Comparison of ENCODE assay signal across 8 mouse cellular contexts in the genomic region with DNA sequence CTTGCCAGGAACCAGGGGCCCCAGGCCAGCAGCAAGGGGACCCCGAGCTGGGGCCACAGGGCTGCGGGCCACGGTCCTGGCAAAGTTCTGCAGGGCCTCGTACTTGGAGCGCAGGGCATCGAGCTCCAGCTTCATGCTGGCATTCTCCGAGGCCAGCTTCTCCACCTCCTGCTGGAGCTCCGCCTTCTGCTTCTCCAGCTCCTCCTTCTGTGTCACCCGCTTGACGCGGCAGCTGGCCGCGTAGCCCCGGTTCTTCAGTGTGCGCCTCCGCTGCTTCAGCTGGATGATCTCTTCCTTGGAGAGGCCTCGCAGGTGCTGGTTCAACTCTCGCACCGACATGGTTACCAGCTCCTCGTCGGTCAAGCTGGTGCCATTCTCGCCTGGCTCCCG. TPM values are rescaled to one million over a fixed set of nuclear protein-coding genes. Genes with fewer than 3 reads are reported as not detected.
DNase-seq lines count a peak whose midpoint lies in the region; ATAC-seq lines count a peak whose summit lies in the region.

No protein-coding gene starts in this region.

- ATAC-seq in heart, embryonic 16.5 days (replicated peaks; ENCODE audit: extremely low read depth, insufficient read depth, low FRiP score) = no peak
- ATAC-seq in limb, embryonic 15.5 days (ENCODE audit: insufficient number of reproducible peaks, low FRiP score, low TSS enrichment, low read depth) = no peak
- no peak for ATAC-seq in neural tube, embryonic 15.5 days (ENCODE audit: low FRiP score)

- no peak overlapping the region; the same call in 1 of the 2 replicates for H3K4me3 ChIP-seq in heart, embryonic 16.5 days (ENCODE audit: low read length)
- no peak overlapping the region for H3K4me3 ChIP-seq in limb, embryonic 15.5 days
- H3K4me3 ChIP-seq in neural tube, embryonic 15.5 days (replicated peaks) = no peak overlapping the region

- H3K9ac ChIP-seq in heart, embryonic 16.5 days (ENCODE audit: low read length) = peak overlapping the region; percentile 54; the same call in 1 of the 2 replicates
- H3K9ac ChIP-seq in limb, embryonic 15.5 days = no peak overlapping the region
- no peak overlapping the region for H3K9ac ChIP-seq in neural tube, embryonic 15.5 days (replicated peaks)

- peaks cover 8% of the 10 kb centered on the region for H3K36me3 ChIP-seq in heart, embryonic 16.5 days (ENCODE audit: control insufficient read depth, insufficient read depth)
- H3K36me3 ChIP-seq in limb, embryonic 15.5 days = peaks cover 27% of the 10 kb centered on the region
- peaks cover 18% of the 10 kb centered on the region for H3K36me3 ChIP-seq in neural tube, embryonic 15.5 days

- no peaks in the 10 kb centered on the region for H3K9me3 ChIP-seq in heart, embryonic 16.5 days (replicated peaks; ENCODE audit: control insufficient read depth, low read length)
- H3K9me3 ChIP-seq in limb, embryonic 15.5 days = no peaks in the 10 kb centered on the region
- H3K9me3 ChIP-seq in neural tube, embryonic 15.5 days (replicated peaks) = no peaks in the 10 kb centered on the region

- H3K4me2 ChIP-seq in heart, embryonic 16.5 days (ENCODE audit: low read depth, low read length) = peak overlapping the region; percentile 34
- no peak overlapping the region for H3K4me2 ChIP-seq in limb, embryonic 15.5 days
- H3K4me2 ChIP-seq in neural tube, embryonic 15.5 days = peak overlapping the region; percentile 11

- H3K4me1 ChIP-seq in heart, embryonic 16.5 days (ENCODE audit: control insufficient read depth, insufficient read depth, low read length) = peaks cover 39% of the 10 kb centered on the region
- H3K4me1 ChIP-seq in limb, embryonic 15.5 days = peaks cover 44% of the 10 kb centered on the region
- H3K4me1 ChIP-seq in neural tube, embryonic 15.5 days = peaks cover 60% of the 10 kb centered on the region

- no peaks in the 10 kb centered on the region for H3K27me3 ChIP-seq in heart, embryonic 16.5 days (ENCODE audit: control insufficient read depth, insufficient read depth, low read length)
- no peaks in the 10 kb centered on the region for H3K27me3 ChIP-seq in limb, embryonic 15.5 days
- no peaks in the 10 kb centered on the region for H3K27me3 ChIP-seq in neural tube, embryonic 15.5 days (replicated peaks)

- intact Hi-C loops in gastrocnemius, postnatal 14 days (cut with DNase I; ENCODE audit: low total_unique reads) = no loop called here

- 74% methylated on average over 23 of the region's 23 CpGs for WGBS in heart, embryonic 16.5 days
- WGBS in limb, embryonic 15.5 days = 84% methylated on average over 23 of the region's 23 CpGs
- WGBS in neural tube, embryonic 15.5 days = 74% methylated on average over 23 of the region's 23 CpGs

- DNase-seq in gastrocnemius, postnatal 25 days = peak; percentile 56
- no peak for DNase-seq in gastrocnemius, postnatal 14 days
- peak; percentile 47 for DNase-seq in R1 (ENCODE audit: low read depth, low spot score)
- no peak for DNase-seq in layer of hippocampus, postnatal 10 days (ENCODE audit: low spot score in 2 of 2)
- DNase-seq in layer of hippocampus, adult 9-10 months (ENCODE audit: low spot score) = no peak

- peak overlapping the region; percentile 52; the same call in 1 of the 2 replicates for H3K27ac ChIP-seq in heart, embryonic 16.5 days (ENCODE audit: low read length)
- H3K27ac ChIP-seq in limb, embryonic 15.5 days = peak overlapping the region; percentile 64
- H3K27ac ChIP-seq in neural tube, embryonic 15.5 days (replicated peaks) = no peak overlapping the region

RNA-seq across cellular contexts. Expression of a gene that starts 4.1 kb away (rescaled TPM):
- total RNA-seq in gastrocnemius, postnatal 25 days (2021) = 10 to 100 TPM; 41.8 to 47.1 TPM
- 10 to 100 TPM; 29.9 to 33.1 TPM for total RNA-seq in gastrocnemius, postnatal 14 days (2021)
- polyA plus RNA-seq in heart, embryonic 16.5 days (2015; fragmentation: Nextera tagmentation; extraction: Ambion mirVana) = 14.7 and 19.1 TPM in 2 replicates
- 26.6 and 32.9 TPM in 2 replicates for polyA plus RNA-seq in limb, embryonic 15.5 days (2015; fragmentation: Nextera tagmentation; extraction: Ambion mirVana)
- polyA plus RNA-seq in neural tube, embryonic 15.5 days (2015; fragmentation: Nextera tagmentation; extraction: Ambion mirVana) = 40.1 and 41.0 TPM in 2 replicates
- 10 to 100 TPM; 79.3 to 86.7 TPM for total RNA-seq in layer of hippocampus, postnatal 10 days (2021)

RNA-seq across cellular contexts. Expression of a gene that starts 4.3 kb away (rescaled TPM):
- total RNA-seq in gastrocnemius, postnatal 25 days (2021) = 1 to 10 TPM; 4.3 to 7.2 TPM
- 1 to 10 TPM; 5.2 to 5.4 TPM for total RNA-seq in gastrocnemius, postnatal 14 days (2021)
- polyA plus RNA-seq in heart, embryonic 16.5 days (2015; fragmentation: Nextera tagmentation; extraction: Ambion mirVana) = 21.1 and 28.1 TPM in 2 replicates
- polyA plus RNA-seq in limb, embryonic 15.5 days (2015; fragmentation: Nextera tagmentation; extraction: Ambion mirVana) = 32.9 and 33.4 TPM in 2 replicates
- 43.2 and 45.1 TPM in 2 replicates for polyA plus RNA-seq in neural tube, embryonic 15.5 days (2015; fragmentation: Nextera tagmentation; extraction: Ambion mirVana)
- total RNA-seq in layer of hippocampus, postnatal 10 days (2021) = 10 to 100 TPM; 33.5 to 39.7 TPM

RNA-seq across cellular contexts. Expression of a gene that starts 11.6 kb away (rescaled TPM):
- 10 to 100 TPM; 30.7 to 34.7 TPM for total RNA-seq in gastrocnemius, postnatal 25 days (2021)
- total RNA-seq in gastrocnemius, postnatal 14 days (2021) = 10 to 100 TPM; 25.7 to 25.8 TPM
- polyA plus RNA-seq in heart, embryonic 16.5 days (2015; fragmentation: Nextera tagmentation; extraction: Ambion mirVana) = 109 and 117 TPM in 2 replicates
- polyA plus RNA-seq in limb, embryonic 15.5 days (2015; fragmentation: Nextera tagmentation; extraction: Ambion mirVana) = 130 and 136 TPM in 2 replicates
- polyA plus RNA-seq in neural tube, embryonic 15.5 days (2015; fragmentation: Nextera tagmentation; extraction: Ambion mirVana) = 224 and 248 TPM in 2 replicates
- total RNA-seq in layer of hippocampus, postnatal 10 days (2021) = 100 to 1,000 TPM; 132 to 145 TPM

RNA-seq across cellular contexts. Expression of a gene that starts 14.2 kb away (rescaled TPM):
- total RNA-seq in gastrocnemius, postnatal 25 days (2021) = 1 to 10 TPM; 6.7 to 6.8 TPM
- 10 to 100 TPM; 10.3 to 13.3 TPM for total RNA-seq in gastrocnemius, postnatal 14 days (2021)
- 15.2 and 18.5 TPM in 2 replicates for polyA plus RNA-seq in heart, embryonic 16.5 days (2015; fragmentation: Nextera tagmentation; extraction: Ambion mirVana)
- 61.6 and 72.1 TPM in 2 replicates for polyA plus RNA-seq in limb, embryonic 15.5 days (2015; fragmentation: Nextera tagmentation; extraction: Ambion mirVana)
- polyA plus RNA-seq in neural tube, embryonic 15.5 days (2015; fragmentation: Nextera tagmentation; extraction: Ambion mirVana) = 19.1 and 20.8 TPM in 2 replicates
- total RNA-seq in layer of hippocampus, postnatal 10 days (2021) = 1 to 10 TPM; 3.5 to 5.3 TPM

RNA-seq across cellular contexts. Expression of a gene that starts 18.6 kb away (rescaled TPM):
- 100 to 1,000 TPM; 121 to 134 TPM for total RNA-seq in gastrocnemius, postnatal 25 days (2021)
- total RNA-seq in gastrocnemius, postnatal 14 days (2021) = 100 to 1,000 TPM; 111 to 136 TPM
- 17.0 and 19.5 TPM in 2 replicates for polyA plus RNA-seq in heart, embryonic 16.5 days (2015; fragmentation: Nextera tagmentation; extraction: Ambion mirVana)
- polyA plus RNA-seq in limb, embryonic 15.5 days (2015; fragmentation: Nextera tagmentation; extraction: Ambion mirVana) = 0.61 and 4.0 TPM in 2 replicates
- 2.5 and 2.6 TPM in 2 replicates for polyA plus RNA-seq in neural tube, embryonic 15.5 days (2015; fragmentation: Nextera tagmentation; extraction: Ambion mirVana)
- total RNA-seq in layer of hippocampus, postnatal 10 days (2021) = 1 to 10 TPM; 1.1 to 2.1 TPM

Comparison
In these comparisons a context has a peak if more than half of its experiments do, and no peak if none do; other contexts are left out.
1. DNase-seq: peak in gastrocnemius, postnatal 25 days (single experiment) and R1 (single experiment); none in gastrocnemius, postnatal 14 days (single experiment), layer of hippocampus, postnatal 10 days (0 of 2) and layer of hippocampus, adult 9-10 months (single experiment).
2. RNA of a gene that starts 4.3 kb away (total RNA-seq): 33.5 to 39.7 TPM in layer of hippocampus, postnatal 10 days; 4.3 to 7.2 TPM in gastrocnemius, postnatal 25 days and 5.2 to 5.4 TPM in gastrocnemius, postnatal 14 days; every median in the first group is over 4 times any median in the second.